Mouse (Mus musculus) kidney, adult 2 months (tissue): Measurements from ENCODE around the gene Galnt9.

Experiments used
- CTCF ChIP-seq: fragments of 200-500 bp; conservative IDR thresholded peaks from 2 replicates; pipeline ENCODE4 v1.5.1; 2011; ENCODE audit warnings: low read depth, mild to moderate bottlenecking, control low read depth, low read length, moderate library complexity, mixed read lengths; ENCODE audit not compliant: insufficient read depth, insufficient read length
- POLR2A ChIP-seq: fragments of 200-500 bp; IDR thresholded peaks from one replicate; pipeline ENCODE4 v1.6.1; 2011; ENCODE audit warnings: low read depth, low read length, control low read depth

- TF ChIP-seq POLR2A (no peak), CTCF (peak; percentile 69)
Measured at GRCm38 (mm10) chr5:110639459-110639858, 95.3 kb downstream of the Galnt9 start.
